Mouse (Mus musculus): ENCODE results near the gene Tbc1d10a. TPM values are rescaled to one million over a fixed set of nuclear protein-coding genes. Genes with fewer than 3 reads are reported as not detected.

Gene Tbc1d10a
- total RNA-seq, 4 experiments from 2014 or later: 18.6 to 24.7 (median 21.9) TPM

- DNase-seq: no peak
Observed at GRCm38 (mm10) chr11:4238167-4238566, 51.6 kb downstream of the Tbc1d10a start.

- no peak for DNase-seq
Observed at GRCm38 (mm10) chr11:4239691-4240090, 53.1 kb downstream of the Tbc1d10a start.

DNA sequence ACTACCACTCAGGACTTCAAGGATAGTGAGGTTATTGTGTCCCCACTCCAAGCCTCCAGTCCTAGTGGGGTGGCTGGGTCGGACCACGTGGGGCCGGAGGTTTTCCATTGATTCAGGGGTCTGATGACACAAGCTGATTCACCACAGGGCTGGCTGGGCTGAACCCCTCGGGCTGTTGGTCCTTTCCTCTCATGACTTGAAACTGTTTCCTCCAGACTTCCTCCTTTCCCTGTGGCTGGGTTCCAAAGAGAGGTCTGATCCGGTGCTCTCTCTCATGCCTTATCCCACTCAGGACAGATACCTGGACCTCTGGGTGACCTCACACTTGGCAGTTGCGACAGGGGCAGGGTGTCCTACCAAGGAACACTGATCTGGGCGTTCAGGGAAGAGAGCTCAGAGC, 53.6 kb downstream of the Tbc1d10a start:
- no peak for DNase-seq

GRCm38 (mm10) chr11:4241180-4241579, 54.6 kb downstream of the Tbc1d10a start:
- DNase-seq: no peak

- DNase-seq: no peak
Observed at GRCm38 (mm10) chr11:4246126-4246525, 59.5 kb downstream of the Tbc1d10a start.

- DNase-seq: no peak
Observed at GRCm38 (mm10) chr11:4246623-4247022, 60.0 kb downstream of the Tbc1d10a start.

GRCm38 (mm10) chr11:4247201-4247959, 60.8 kb downstream of the Tbc1d10a start:
- no peak for DNase-seq

DNA sequence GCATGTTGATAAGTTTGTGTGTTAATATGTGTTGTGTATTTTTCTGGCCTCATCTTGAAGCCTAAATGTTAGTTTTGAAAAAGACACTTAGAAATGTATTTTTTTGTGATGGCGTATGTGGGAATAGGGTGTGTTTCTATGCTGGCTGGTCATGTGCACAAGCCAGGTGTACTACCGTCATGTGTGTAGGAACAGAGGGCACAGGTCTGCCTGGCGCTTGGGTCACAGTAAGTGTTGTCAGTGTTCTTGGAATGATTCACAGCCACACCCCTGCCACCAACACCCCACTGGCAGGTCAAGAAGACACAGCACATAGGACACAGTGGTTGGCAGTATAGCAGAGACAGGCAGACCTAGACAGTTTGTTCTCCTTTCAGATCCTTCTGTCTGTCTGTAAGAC, 62.6 kb downstream of the Tbc1d10a start:
- no peak for DNase-seq

DNA sequence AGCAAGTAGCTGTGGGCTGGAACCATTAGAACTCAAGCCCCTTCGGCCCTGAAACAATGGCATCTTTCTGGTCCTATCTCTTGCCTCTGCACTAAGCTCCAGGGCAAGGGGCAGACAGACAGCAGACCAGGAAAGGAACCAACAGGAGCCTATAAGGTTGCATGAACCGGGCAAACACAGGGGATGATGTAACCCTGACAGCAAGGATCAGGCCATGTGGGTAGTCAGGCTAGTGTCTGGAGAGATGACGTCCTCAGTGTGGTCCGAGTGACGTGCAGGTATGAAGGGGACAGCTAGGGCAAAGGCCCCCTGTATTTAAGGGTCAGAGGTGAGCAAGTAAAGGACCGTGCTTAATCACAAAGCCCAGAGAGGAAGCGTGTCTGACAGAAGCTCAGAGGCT, 63.7 kb downstream of the Tbc1d10a start:
- DNase-seq: no peak

GRCm38 (mm10) chr11:4251376-4251775, 64.8 kb downstream of the Tbc1d10a start:
- no peak for DNase-seq

DNA sequence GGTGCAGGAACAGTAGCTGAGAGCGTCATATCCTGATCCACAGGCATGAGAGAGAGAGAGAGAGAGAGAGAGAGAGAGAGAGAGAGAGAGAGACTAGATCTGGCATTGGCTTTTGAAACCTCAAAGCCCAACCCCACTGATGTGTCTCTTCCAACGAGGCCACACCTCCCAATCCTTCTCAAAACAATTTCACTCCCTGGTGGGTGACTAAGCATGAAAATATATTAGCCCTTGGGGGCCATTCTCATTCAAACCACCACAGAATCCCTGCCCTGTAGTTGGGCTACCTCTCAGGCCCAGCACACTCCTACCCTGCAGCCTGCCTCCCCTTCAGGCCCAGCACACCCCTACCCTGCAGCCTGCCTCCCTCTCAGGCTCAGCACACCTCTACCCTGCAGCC, 66.3 kb downstream of the Tbc1d10a start:
- DNase-seq: no peak

- no peak for DNase-seq
Observed at GRCm38 (mm10) chr11:4256846-4257607, 70.4 kb downstream of the Tbc1d10a start, which contains the start of gene Lif. Gene Lif, plus strand, starts transcription at chr11:4257557.

GRCm38 (mm10) chr11:4257756-4258155, 71.2 kb downstream of the Tbc1d10a start:
- no peak for DNase-seq

- DNase-seq: peak; percentile 56
Observed at GRCm38 (mm10) chr11:4258657-4259082, 72.1 kb downstream of the Tbc1d10a start.

DNA sequence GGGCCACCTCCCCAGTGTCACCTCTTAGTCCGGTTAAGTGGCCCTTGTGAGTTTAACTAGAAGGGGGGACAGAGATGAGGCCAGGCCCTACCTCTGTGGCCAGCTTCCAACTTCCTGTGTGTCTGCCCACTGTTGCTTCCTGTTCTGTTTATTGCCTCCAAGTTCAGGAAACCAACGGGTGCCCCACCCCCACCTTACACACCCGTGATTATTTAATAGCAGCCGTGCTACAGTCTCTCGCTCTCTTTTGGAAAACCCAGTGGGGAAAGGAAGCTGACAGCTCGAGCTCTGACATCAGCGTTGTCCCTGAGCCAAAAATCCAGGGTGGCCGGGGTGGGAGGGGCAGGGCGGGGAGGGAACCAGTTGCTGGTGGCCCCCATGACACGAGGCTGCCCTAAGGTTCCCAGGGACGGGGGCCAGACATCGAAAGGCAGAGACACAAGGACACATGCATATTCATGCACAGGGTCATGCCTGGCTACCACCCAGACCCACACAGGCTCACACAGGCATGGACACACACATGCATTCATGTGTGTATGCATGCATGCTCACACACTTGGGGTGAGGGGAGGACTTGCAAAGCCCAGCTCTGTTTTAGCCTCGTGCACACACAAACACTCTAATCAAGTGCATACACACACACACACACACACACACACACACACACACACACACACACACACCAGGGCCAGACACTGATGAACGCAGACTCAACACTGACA, 74.0 kb downstream of the Tbc1d10a start:
- no peak for DNase-seq

- no peak for DNase-seq
Observed at GRCm38 (mm10) chr11:4261188-4261494, 74.6 kb downstream of the Tbc1d10a start.

GRCm38 (mm10) chr11:4261969-4262368, 75.4 kb downstream of the Tbc1d10a start:
- DNase-seq: no peak

GRCm38 (mm10) chr11:4262847-4263246, 76.3 kb downstream of the Tbc1d10a start:
- DNase-seq: no peak

DNA sequence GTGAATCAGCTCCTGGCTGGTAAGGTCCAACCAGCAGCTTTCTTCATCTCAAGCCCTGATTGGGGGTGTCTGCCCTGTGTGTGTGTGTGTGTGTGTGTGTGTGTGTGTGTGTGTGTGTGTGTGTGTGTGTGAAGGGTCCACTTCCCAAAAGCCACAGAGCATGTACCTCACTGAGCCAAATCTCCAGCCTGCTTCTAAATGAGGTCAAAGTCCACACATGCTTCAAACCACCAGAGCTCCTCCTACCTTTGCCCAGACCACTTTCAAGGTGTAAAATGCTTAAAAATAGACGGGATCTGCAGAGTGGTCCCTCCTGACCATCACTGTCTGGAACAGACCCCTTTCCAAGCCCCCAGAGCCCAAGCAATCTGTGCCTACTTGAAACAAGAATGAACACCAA, 76.7 kb downstream of the Tbc1d10a start:
- no peak for DNase-seq

- no peak for DNase-seq
Observed at GRCm38 (mm10) chr11:4264066-4264465, 77.5 kb downstream of the Tbc1d10a start.
